In the genomic region with DNA sequence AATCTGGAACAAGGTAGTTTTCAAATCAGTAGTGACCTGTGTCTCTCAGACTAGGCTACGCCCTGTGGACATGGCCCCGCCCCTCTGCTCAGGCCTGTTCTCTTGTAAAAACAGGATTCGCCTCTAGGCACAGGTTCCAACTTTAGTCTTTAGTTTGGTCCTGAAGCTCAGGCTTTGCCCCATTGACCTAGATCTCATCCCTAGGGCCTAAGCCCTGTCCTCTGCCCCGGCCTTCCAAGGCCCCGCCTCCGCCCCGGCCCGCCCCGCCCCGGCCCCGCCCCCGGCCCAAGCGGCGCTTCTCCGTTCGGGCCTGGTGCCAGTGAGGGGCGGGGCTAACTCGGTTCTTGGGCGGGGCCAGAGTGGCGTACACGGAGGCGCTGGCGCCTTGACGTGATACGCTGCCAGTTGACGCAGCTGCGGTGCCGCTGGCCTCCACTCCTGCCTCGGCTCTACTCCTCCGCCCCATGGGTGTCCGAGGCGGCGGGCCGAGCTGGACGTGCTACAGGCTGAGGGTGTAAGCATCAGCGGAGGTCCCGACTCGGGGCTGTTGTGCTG, we compare ENCODE assay signal across 8 mouse cellular contexts. TPM values are rescaled to one million over a fixed set of nuclear protein-coding genes. Genes with fewer than 3 reads are reported as not detected.
DNase-seq lines count a peak whose midpoint lies in the region; ATAC-seq lines count a peak whose summit lies in the region.

A gene (plus strand): TSS at position 384 of the 555 bp plus-strand sequence.

- no peaks in the 10 kb centered on the region for H3K27me3 ChIP-seq in hindbrain, embryonic 16.5 days (replicated peaks; ENCODE audit: control insufficient read depth, insufficient read depth, low read length)

- peak within 1 kb of the TSS; percentile 74 for H3K4me2 ChIP-seq in hindbrain, embryonic 16.5 days (ENCODE audit: low read length)

- H3K27ac ChIP-seq in hindbrain, embryonic 16.5 days (ENCODE audit: low read depth, low read length), result peak within 1 kb of the TSS; percentile 81; the same call in 1 of the 2 replicates
- H3K27ac ChIP-seq in macrophage, result peak within 1 kb of the TSS; percentile 67

- peak; percentile 79 for DNase-seq in WW6 (ENCODE audit: low read depth, low spot score)
- peak; percentile 99 to 100 for DNase-seq in cerebellum, postnatal 4 days (ENCODE audit: low spot score in 2 of 2)
- peak; percentile 99 for DNase-seq in gastrocnemius, adult 18-20 months (ENCODE audit: low spot score)
- DNase-seq in left cerebral cortex, adult 18-20 months (ENCODE audit: low spot score in 2 of 2), result peak; percentile 97 to 99
- DNase-seq in right cerebral cortex, adult 18-20 months, result peak; percentile 96
- DNase-seq in urinary bladder, postnatal 10 days (ENCODE audit: low spot score), result peak; percentile 98

- H3K9me3 ChIP-seq in hindbrain, embryonic 16.5 days (ENCODE audit: control insufficient read depth, low read length), result no peaks in the 10 kb centered on the region; the same call in 1 of the 2 replicates

- 0 out of 2 replicates have a peak, but pooled peaks cover 8% of the 10 kb centered on the region for H3K36me3 ChIP-seq in hindbrain, embryonic 16.5 days (ENCODE audit: control insufficient read depth, insufficient read depth, low read length)
- peaks cover 19% of the 10 kb centered on the region; the same call in 1 of the 2 replicates for H3K36me3 ChIP-seq in macrophage (ENCODE audit: inconsistent target)

- peak within 1 kb of the TSS; percentile 82 for H3K4me3 ChIP-seq in hindbrain, embryonic 16.5 days (ENCODE audit: low read length)
- H3K4me3 ChIP-seq in macrophage (ENCODE audit: inconsistent target), result peak within 1 kb of the TSS; percentile 52

- WGBS in hindbrain, embryonic 16.5 days, result under 1% methylated on average over 33 of the region's 38 CpGs
- WGBS in macrophage (ENCODE audit: missing documents), result 2% methylated on average over 29 of the region's 38 CpGs

- H3K9ac ChIP-seq in hindbrain, embryonic 16.5 days (ENCODE audit: low read depth, low read length), result peak within 1 kb of the TSS; percentile 93

- H3K4me1 ChIP-seq in hindbrain, embryonic 16.5 days (ENCODE audit: control insufficient read depth, insufficient read depth, low read depth, low read length), result peaks cover 5% of the 10 kb centered on the region

- peak; percentile 99 for ATAC-seq in hindbrain, embryonic 16.5 days

- H3K79me2 ChIP-seq in macrophage (ENCODE audit: inconsistent target), result peaks cover 43% of the 10 kb centered on the region

RNA-seq across cellular contexts. Expression of the gene that starts here (rescaled TPM):
- total RNA-seq in gastrocnemius, adult 18-20 months (2021), result 10 to 100 TPM; 28.1 to 31.2 TPM
- 77.1 and 85.3 TPM in 2 replicates for polyA plus RNA-seq in hindbrain, embryonic 16.5 days (2015; fragmentation: Nextera tagmentation; extraction: Ambion mirVana)
- total RNA-seq in left cerebral cortex, adult 18-20 months (2021), result 100 to 1,000 TPM; 106 to 108 TPM
- 100 to 1,000 TPM; 202 to 566 (median 385) TPM for total RNA-seq in macrophage (2018; cell fraction: chromatin; rRNA removed)
- 10 to 100 TPM; 27.8 to 67.7 (median 39.6) TPM for total RNA-seq in macrophage (2018; cell fraction: cytosol; rRNA removed)
- total RNA-seq in macrophage (2018; cell fraction: nucleus; rRNA removed), result 100 to 1,000 TPM; 105 to 331 (median 202) TPM
- polyA plus RNA-seq in macrophage (2018), result 19.4 to 22.2 TPM (median 20.4 TPM) in 3 replicates

Comparison
In these comparisons a context has a peak if more than half of its experiments do, and no peak if none do; other contexts are left out.
1. Peak in every context shown above with its lines: DNase-seq, ATAC-seq, H3K4me3 ChIP-seq and H3K27ac ChIP-seq.